Mouse (Mus musculus) frontal cortex, postnatal 25 days (tissue): ENCODE measurements around the gene Kxd1.
A peak's percentile ranks its signal among the peaks of the same experiment; 100 is the strongest.
"Not testable (repeated sequence)": the region's sequence is repeated elsewhere in the genome, so short reads cannot be mapped to it uniquely, and the experiment has no call there.

Source experiments
- DNase-seq, 2 experiments: peaks; one replicate each; pipeline ENCODE4 v3.0.0; 2022; ENCODE audit warnings: low spot score in 2 of 2

Gene Kxd1

DNA sequence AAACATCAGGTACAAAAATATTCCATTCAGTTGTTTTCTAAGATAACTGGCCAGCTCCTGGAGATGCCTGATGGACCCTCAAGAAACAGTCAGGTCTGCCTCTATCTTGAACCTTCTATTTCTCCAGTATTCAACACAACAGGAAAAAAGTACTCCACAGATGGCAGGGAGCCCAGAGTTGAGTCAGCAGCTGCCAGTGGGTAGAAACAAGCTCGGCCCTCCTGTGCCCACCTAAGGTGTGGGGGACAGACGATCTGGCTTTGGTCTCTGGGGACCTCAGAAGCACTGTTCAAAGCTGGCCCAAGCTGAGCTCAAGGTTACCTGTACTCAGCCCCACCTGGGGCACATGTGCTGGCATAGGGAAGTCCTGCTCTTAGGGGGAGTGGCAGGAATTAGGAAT, 14.3 kb downstream of the Kxd1 start:
- no peak for DNase-seq

GRCm38 (mm10) chr8:70512253-70512903, 15.4 kb downstream of the Kxd1 start:
- no peak for DNase-seq

DNA sequence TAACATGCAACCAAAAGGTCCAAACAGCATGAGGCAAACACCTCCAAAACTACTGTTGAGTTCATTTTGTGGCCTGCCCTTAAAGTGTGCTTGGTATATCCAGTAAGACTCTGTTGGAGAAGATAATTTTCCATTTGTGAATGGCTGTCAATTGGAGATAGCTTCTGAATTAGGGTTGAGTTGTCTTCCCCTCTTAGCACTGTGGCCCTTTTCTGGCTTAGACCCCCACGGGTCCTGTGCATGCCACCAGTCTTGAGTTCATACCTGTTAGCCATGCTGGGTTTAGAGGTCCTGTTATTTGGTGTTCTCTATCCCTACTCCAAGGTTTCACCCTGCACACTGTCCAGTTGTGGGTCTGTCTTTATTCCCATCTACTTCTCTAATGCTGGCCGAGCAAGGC, 16.0 kb downstream of the Kxd1 start:
- no peak for DNase-seq

- DNase-seq: not testable (repeated sequence)
Measured at GRCm38 (mm10) chr8:70511174-70511573, 16.6 kb downstream of the Kxd1 start.

DNA sequence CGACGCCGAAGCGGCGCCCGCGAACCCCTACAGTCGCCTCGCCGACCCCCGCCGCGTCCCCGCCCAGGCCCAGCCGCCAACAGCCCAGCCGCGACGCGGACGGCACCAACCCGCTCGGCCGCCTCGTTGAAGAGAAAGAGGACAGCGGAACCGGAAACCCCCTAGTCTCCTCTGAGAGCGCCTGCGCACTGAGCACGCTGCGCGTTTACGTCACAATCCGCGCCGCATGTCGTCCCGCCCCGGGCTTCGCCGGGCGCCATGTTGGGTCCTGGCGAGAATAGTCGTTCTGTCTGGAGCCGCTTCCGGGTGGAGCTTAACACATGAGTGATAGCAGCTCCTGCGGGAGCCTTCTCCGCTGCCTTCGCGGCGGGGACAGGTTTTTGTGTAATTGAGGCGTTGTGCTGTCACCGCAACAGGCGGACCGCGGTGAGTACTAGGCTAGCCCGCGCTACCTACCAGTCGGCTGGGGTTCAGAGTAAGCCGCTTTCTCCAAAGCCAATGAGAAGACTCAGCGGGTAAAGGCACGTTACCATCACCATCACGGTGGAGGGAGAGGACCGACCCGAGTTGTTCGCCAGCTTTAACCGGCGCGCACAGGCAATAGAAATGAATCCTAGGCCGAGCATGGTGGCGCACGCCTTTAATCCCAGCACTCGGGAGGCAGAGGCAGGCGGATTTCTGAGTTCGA, 17.4 kb downstream of the Kxd1 start, which contains the start of gene Uba52:
Gene Uba52 (minus strand): TSS at position 574 of the 688 bp plus-strand sequence.
- peak; percentile 95 to 96 for DNase-seq

GRCm38 (mm10) chr8:70509281-70509952, 18.3 kb downstream of the Kxd1 start:
- DNase-seq: no peak

DNA sequence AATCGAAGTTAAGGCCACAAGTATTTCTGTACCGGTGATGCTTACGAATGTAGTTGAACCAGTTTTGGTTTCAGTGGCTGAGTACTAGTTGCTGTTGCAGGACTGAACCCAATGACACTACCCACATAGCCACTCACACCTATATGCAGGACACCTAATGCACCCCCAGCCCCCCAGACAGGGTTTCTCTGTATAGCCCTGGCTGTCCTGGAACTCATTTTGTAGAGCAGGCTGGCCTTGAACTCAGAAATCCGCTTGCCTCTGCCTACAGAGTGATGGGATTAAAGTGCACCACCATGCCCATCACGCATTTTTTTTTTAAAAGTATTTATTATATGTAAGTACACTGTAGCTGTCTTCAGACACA, 20.7 kb downstream of the Kxd1 start:
- DNase-seq: no peak

DNA sequence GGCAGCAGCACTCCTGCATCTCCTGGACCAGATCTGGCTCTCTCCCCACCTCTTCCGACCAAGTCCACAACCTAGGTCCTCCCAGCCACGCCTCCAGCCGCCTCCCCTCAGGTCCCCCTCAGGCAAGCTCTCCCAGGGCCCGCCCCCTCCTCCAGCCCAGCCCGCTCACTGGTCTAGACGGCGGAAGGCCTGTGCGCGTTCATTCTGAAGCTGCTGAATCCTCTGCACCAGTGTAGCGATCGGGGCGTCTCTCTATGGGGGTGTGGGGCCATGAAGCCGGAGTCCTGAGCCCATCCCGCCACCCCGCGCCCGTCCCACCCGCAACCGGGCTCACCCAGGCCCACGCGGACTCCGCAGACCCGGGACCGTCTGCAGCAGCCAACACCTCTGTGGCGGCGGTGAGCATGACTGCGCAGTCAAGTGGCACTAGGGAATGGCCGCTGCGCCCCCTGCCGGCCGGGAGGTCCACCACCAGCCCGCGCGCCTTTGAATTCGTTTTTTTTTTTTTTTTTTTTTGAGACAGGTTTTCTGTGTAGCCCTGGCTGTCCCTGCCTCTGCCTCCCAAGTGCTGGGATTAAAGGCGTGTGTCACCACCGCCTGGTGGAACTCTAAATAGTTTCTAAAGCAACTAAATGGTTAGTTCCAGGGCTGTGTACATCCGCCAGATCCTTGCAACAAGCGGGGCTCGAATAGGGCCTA, 21.3 kb downstream of the Kxd1 start, which contains the start of gene Rex1bd:
Gene Rex1bd (minus strand): TSS at position 425 of the 699 bp plus-strand sequence.
- peak; percentile 91 to 94 for DNase-seq

- no peak for DNase-seq
Measured at GRCm38 (mm10) chr8:70505698-70506327, 21.9 kb downstream of the Kxd1 start.

- DNase-seq: peak; percentile 67 to 84
Measured at GRCm38 (mm10) chr8:70504851-70505250, 22.9 kb downstream of the Kxd1 start.

DNA sequence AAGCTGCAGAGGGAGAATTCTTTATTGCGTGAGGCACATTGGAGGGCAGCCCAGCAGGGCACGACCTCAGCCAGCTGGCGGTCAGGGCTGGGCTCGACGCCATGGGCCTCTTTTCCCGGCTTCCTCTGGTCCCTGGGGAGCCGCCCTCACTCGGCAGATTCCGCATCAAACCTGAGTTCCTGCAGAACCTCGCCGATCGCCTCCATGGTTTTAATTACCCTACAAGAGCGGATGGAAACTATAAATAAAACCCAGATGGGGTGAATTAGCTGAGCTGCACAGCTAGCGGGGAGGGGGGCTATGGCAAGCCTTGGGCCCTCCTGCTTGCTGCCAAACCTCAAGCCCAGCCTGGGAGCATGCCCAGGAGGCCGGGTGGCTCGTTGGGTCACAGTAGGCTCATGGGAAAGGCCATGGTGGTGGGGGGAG, 23.5 kb downstream of the Kxd1 start:
- DNase-seq: no peak

- no peak for DNase-seq
Measured at GRCm38 (mm10) chr8:70503062-70503750, 24.6 kb downstream of the Kxd1 start.

DNA sequence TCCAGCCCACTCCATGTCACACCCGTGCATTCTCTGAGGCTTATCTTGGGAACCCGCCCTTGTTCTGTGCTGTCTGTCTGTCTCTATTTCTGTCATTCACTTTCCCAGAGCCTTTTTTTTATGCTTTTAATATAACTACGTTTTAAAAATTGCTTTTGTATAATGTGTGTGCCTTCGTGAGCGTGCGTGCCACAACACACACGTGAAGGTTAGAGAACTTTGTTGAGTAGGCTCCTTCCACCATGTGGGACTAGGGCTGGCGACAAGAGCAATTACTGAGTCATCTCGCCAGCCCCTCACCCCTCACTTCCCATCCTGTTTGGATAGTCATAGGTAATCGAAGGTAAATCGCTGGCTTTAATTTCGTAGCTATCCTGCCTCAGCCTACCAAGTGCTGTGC, 25.2 kb downstream of the Kxd1 start:
- no peak for DNase-seq

GRCm38 (mm10) chr8:70501820-70502529, 25.8 kb downstream of the Kxd1 start:
- no peak for DNase-seq

- DNase-seq: no peak
Measured at GRCm38 (mm10) chr8:70500386-70501301, 27.1 kb downstream of the Kxd1 start.

GRCm38 (mm10) chr8:70495771-70496062, 32.0 kb downstream of the Kxd1 start:
- DNase-seq: no peak

- no peak for DNase-seq
Measured at GRCm38 (mm10) chr8:70495001-70495770, 32.6 kb downstream of the Kxd1 start.

DNA sequence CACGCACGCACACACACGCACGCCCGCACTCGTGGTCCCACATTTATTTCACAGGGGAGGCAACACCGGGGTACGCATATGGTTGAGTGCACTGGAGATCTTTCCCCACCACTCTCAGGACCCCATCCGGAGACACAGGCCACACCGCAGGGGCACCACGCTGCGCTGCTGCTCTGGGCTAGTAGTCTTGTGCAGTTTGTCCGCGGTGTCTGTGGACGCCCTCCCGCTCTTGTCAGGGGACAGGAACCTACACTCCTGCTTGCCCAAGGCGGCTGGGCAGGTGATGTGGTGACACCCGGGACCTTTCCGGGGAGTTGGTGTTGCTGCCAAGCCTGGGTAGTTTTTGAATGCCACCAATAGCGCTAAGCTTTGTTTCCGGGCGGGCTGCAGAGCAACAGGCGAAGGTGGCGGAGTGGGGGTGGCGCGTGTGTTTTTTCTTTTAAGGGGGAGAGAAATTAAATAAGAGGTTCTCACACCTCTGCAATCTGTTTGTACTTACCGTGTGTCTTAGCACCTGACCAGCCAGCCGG, 33.3 kb downstream of the Kxd1 start:
- no peak for DNase-seq
